Comparison of ENCODE assay signal across 29 mouse cellular contexts in genomic region chr17:12949669-12950068, GRCm38 (mm10). TPM values are rescaled to one million over a fixed set of nuclear protein-coding genes. Genes with fewer than 3 reads are reported as not detected.
"Had no signal": no experiment of that assay in that cellular context is flagged by ENCODE, and none has a peak within 500 bp of the region (broad histone marks: within the 10 kb centered on the region; RNA-seq: fewer than 3 reads in every experiment).

No protein-coding gene starts in this region.

- ATAC-seq: forebrain, embryonic 13.5 days; forebrain, embryonic 14.5 days; forebrain, embryonic 15.5 days; forebrain, embryonic 16.5 days; forebrain, postnatal 0 days had no signal

- H3K27ac ChIP-seq: embryonic facial prominence, embryonic 12.5 days; embryonic facial prominence, embryonic 15.5 days; forebrain, embryonic 10.5 days; forebrain, embryonic 12.5 days; forebrain, embryonic 13.5 days; forebrain, embryonic 15.5 days; gastrocnemius, adult 2 months; heart, adult 2 months; heart, embryonic 10.5 days had no signal

- H3K4me2 ChIP-seq: embryonic facial prominence, embryonic 12.5 days; embryonic facial prominence, embryonic 15.5 days; forebrain, embryonic 12.5 days; forebrain, embryonic 13.5 days; forebrain, embryonic 15.5 days had no signal

- DNase-seq: cerebellum, adult 8-10 months; cerebellum, adult 9-10 months; cerebellum, adult 9-11 months; cerebellum, postnatal 10 days; cerebellum, postnatal 14 days; cerebellum, postnatal 25 days; cerebellum, postnatal 36 days; embryo, embryonic 11 days; forebrain, postnatal 0 days; gastrocnemius, adult 2 months; gastrocnemius, postnatal 10 days; gastrocnemius, postnatal 14 days; gastrocnemius, postnatal 25 days; gastrocnemius, postnatal 36 days; heart, adult 18-20 months; heart, adult 2 months had no signal

- H3K4me3 ChIP-seq: embryonic facial prominence, embryonic 12.5 days; embryonic facial prominence, embryonic 15.5 days; erythroblast, embryonic 14.5 days; forebrain, embryonic 10.5 days; forebrain, embryonic 12.5 days; forebrain, embryonic 13.5 days; forebrain, embryonic 15.5 days; gastrocnemius, adult 2 months; heart, adult 2 months; heart, embryonic 10.5 days had no signal

- H3K4me1 ChIP-seq: embryonic facial prominence, embryonic 12.5 days; embryonic facial prominence, embryonic 15.5 days; forebrain, embryonic 10.5 days; forebrain, embryonic 12.5 days; forebrain, embryonic 13.5 days; forebrain, embryonic 15.5 days; heart, embryonic 10.5 days had no signal

- H3K9ac ChIP-seq: embryonic facial prominence, embryonic 12.5 days; embryonic facial prominence, embryonic 15.5 days; forebrain, embryonic 12.5 days; forebrain, embryonic 13.5 days; forebrain, embryonic 15.5 days; forebrain, postnatal 0 days had no signal

- H3K27me3 ChIP-seq: embryonic facial prominence, embryonic 12.5 days; embryonic facial prominence, embryonic 15.5 days; forebrain, embryonic 12.5 days; forebrain, embryonic 13.5 days; forebrain, embryonic 15.5 days had no signal

- H3K9me3 ChIP-seq: embryonic facial prominence, embryonic 12.5 days; embryonic facial prominence, embryonic 15.5 days; forebrain, embryonic 10.5 days; forebrain, embryonic 12.5 days; forebrain, embryonic 13.5 days; forebrain, embryonic 15.5 days; heart, embryonic 10.5 days had no signal

RNA-seq across cellular contexts. Expression of gene Acat3, which starts 9.3 kb away (rescaled TPM):
- total RNA-seq: gastrocnemius, adult 18-20 months; gastrocnemius, adult 2 months; gastrocnemius, adult 8-10 months; gastrocnemius, postnatal 14 days; gastrocnemius, postnatal 25 days; gastrocnemius, postnatal 36 days; heart, adult 18-20 months; heart, adult 2 months had no signal

RNA-seq across cellular contexts. Expression of gene Pnldc1, which starts 39.6 kb away (rescaled TPM):
- total RNA-seq: common myeloid progenitor, adult 5-6 weeks; gastrocnemius, postnatal 36 days had no signal
